Mouse (Mus musculus): ENCODE data around the gene Sap30l.
A peak's percentile ranks its signal among the peaks of the same experiment; 100 is the strongest.
"Not testable (repeated sequence)": the region's sequence is repeated elsewhere in the genome, so short reads cannot be mapped to it uniquely, and the experiment has no call there.

Gene Sap30l

DNA sequence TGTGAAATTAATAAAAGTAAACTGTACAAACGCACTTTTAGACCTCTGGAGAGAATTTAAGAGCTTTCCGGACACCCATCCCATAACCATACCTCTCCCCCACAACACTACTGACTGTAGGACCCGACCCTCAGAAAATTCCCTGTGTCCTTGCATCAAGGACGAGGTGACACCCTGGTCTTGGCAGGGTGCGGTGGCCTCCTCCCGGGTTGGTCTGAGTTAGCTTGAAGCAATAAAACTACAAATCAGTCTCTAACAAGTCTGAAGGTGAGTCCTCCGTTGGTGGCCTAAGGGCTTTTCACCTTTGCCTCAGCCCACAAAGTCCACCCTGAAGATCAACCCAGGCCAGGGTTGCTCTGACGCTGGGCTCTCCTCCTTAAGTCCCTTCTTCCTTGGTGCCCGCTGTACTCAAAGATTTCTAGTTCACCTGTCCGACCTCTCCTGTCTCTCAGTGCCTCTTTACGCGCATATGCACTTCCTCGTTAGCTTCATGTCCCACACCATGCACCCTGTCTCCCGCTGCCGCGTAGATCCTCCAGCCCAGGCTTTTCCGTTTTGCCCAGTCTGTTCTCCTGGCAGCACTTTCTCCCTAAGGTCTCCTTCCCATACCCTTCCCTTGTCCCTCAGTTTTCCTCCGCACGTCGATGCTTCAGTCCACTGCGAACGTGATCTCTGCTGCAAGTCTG lies 1.0 kb upstream of the Sap30l start:
- no peak for DNase-seq (ENCODE audit: low spot score in 2 of 2)

DNA sequence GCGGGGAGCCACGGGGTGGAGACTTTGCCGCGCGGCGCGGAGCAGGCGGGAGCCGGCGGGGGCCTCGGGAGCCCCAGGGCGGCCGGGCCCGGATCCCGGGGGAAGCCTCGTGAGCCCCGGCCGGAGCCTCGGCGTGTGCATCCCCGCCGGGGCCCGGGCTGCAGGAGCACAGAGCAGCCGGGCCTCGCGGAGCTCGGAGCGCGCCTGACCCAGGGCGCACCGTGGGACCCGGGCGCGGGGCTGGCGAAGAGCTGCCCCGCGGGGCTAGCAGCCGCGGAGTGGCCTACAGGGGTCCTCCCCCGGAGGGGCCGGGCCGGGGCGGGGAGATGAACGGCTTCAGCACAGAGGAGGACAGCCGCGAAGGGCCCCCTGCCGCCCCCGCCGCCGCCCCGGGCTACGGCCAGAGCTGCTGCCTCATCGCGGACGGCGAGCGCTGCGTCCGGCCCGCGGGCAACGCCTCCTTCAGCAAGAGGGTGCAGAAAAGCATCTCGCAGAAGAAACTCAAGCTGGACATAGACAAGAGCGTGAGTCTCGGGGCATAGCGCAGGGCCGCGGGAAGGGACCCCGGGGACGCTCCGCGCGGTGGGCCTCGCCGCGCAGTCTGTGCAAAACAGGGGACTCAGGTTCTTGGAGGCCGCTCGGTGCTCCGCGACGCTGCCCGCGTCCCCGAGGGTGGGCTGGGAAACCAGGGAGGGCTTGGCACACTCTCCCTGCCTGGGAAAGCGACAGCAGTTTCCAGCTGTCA lies 501 bp downstream of the Sap30l start:
- DNase-seq (ENCODE audit: low spot score in 2 of 2): peak in 1 of 2 experiments; percentile 53

DNA sequence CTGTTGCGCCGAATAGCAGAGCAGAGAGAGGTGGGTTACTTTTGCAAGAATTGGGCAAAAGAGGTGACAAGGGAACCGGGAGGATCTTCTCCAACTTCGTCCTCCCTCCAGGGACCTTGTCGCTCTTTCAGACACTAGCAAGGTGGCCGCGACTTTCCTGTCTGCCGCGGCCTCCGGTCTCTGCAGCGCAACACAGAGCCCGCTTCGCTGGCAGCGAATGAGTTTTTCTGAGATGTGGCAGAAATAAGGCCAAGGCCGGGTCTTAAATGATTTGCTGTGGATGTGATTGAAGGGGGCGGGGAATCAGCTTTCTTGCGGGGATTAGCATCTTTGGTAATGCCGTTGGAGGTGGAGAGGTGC lies 1.1 kb downstream of the Sap30l start:
- no peak for DNase-seq (ENCODE audit: low spot score in 2 of 2)

DNA sequence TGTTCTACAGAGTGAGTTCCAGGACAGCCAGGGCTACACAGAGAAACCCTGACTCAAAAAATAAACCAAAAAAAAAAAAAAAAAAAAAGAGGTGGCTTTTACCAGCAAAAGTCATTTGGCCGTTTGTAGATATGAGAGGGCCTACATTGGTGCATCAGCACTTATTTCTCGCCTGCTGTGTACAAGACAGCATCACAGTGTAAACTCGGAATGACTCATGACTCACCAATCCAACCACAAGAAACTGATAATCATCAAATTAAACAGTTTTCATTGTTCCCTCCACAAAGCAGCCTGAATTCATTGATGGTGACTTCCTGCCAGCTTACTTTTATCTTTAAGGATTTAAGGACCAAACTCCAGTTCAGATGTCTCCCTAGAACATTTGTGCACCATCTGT lies 3.6 kb downstream of the Sap30l start:
- no peak for DNase-seq (ENCODE audit: low spot score in 2 of 2)

DNA sequence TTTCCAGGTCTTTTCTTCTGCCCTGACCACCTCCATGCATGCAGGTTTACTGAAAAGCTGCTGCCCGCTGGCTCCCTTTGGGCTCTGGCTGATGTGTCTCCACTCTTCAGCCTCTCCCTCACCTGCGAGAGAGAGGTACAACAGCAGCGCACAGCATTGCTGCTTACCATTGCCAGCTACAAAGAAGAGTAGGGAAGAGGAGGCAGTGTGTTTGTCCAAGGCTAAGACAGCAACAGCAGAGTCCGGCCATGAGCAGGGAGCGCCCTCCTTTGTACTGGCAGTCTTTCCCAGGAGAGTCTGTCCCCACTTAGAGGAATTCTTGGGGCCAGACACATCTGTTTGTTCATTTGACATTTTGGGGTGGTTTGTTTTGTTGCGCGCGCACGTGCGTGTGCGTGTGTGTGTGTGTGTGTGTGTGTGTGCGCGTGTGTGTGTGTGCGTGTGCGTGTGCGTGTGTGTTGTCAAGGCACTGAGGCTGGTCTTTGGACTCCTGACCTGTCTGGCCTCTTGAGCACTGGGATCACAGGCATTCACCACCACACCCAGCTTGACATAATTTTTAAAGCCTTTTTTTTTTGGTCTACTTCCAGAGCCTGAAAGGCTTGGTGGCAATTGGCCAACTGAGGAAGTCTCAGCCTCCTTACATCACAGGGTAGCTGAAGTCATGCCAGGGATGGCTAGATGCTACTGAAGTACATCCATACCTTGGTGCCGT lies 7.7 kb downstream of the Sap30l start:
- no peak for DNase-seq (ENCODE audit: low spot score in 2 of 2)

DNA sequence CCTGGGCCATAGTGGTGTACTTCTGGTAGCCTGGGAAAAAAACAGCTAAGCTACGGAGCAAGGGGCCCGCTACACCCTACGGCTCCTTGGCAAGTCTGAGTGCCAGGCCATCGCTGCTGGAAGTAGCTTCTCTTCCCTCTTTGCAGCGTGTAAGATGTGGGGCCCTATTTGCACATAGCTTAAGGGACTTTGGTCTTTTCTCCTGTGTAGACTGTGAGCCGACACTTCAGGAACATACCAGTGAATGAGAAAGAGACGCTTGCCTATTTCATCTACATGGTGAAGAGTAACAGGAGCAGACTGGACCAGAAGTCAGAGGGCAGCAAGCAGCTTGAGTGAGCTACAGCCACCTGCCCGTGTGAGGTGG lies 8.3 kb downstream of the Sap30l start:
- no peak for DNase-seq (ENCODE audit: low spot score in 2 of 2)

GRCm38 (mm10) chr11:57811006-57811405 lies 9.6 kb downstream of the Sap30l start:
- DNase-seq (ENCODE audit: low spot score in 2 of 2): no peak

GRCm38 (mm10) chr11:57812212-57812611 lies 10.8 kb downstream of the Sap30l start:
- DNase-seq (ENCODE audit: low spot score in 2 of 2): no peak

- DNase-seq (ENCODE audit: low spot score in 2 of 2): no peak
These were observed 12.2 kb downstream of the Sap30l start for GRCm38 (mm10) chr11:57813641-57814040.

GRCm38 (mm10) chr11:57818189-57818588 lies 16.8 kb downstream of the Sap30l start:
- DNase-seq (ENCODE audit: low spot score in 2 of 2): no peak

DNA sequence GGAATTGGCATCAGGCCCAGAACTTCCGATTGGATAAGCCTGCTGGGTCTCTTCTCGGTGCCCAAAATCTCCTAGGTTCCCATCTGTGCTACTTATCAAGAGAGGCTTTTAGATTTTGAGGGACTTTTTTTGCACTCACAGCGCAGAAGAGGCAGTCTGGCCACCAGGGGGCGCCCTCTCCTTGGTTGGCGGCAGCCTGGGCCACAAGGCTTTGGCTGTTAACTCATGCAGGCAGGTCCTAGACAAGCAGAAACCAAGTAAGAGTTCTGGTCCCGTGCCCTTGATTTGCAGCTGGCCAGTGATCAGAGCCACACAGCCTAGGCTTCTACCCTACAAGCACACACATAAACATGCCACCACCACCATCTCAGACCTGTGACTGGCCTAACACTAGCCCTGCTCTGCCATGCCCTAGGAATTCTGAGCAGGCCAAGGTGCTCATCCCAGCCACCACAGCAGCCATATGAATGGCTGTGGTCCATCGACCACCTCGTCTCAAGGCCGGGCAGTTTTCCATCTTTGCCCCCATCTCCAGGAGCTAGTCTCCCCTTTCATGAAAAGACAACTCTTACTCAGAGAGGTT lies 18.7 kb downstream of the Sap30l start:
- peak; percentile 48 to 74 for DNase-seq (ENCODE audit: low spot score in 2 of 2)

GRCm38 (mm10) chr11:57823159-57823558 lies 21.7 kb downstream of the Sap30l start:
- not testable (repeated sequence) for DNase-seq (ENCODE audit: low spot score in 2 of 2)

DNA sequence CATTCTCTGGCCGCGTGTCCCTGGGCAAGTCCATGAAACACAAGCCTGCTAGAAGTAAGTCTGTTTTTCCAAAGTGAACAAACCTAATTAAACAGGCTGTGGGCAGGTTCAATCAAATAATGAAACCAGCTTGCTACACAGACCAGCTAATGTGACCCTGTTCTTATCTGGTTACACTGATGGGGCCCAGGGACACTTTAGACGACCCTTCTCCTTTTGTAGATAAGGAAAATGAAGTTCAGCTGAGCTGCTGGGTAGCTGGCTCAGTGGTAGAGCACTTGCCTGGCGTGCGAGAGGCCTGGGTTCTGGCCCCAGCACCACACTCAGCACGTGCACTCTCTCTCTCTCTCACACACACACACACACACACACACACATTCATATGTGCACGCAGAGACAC lies 22.3 kb downstream of the Sap30l start:
- DNase-seq (ENCODE audit: low spot score in 2 of 2): no peak

GRCm38 (mm10) chr11:57825234-57825633 lies 23.8 kb downstream of the Sap30l start:
- DNase-seq (ENCODE audit: low spot score in 2 of 2): not testable (repeated sequence)

GRCm38 (mm10) chr11:57827048-57827914 lies 25.8 kb downstream of the Sap30l start:
- no peak for DNase-seq (ENCODE audit: low spot score in 2 of 2)

DNA sequence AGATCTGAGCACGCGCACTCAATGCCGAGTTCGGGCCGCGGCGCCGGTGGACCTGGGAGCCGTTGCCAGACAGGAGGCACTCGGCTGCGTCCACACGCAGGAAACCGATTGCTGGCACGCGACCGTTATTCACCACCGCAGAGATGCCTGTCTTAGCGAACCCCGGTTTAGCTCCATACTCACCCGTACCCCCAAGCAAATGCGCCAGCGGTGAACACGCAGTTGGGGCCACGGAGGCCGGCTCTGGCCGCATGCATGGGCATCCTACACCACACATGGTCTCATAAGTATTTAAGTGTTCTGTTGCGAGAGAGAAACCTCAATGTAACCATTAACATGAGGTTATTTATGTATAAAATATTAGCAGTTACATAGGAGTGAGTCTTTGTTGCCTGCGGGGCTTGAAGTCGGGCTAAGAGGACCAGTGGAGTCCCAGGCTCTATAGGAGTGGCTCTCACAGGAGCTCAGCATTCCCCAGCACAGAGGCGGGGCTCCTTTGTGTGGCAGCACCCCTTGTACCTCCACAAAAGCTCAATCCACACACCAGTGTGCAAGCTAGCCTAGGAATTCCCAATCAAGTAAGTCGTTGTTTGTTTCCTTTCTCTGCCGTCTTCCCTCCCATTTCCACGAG lies 26.6 kb downstream of the Sap30l start:
- DNase-seq (ENCODE audit: low spot score in 2 of 2): no peak

DNA sequence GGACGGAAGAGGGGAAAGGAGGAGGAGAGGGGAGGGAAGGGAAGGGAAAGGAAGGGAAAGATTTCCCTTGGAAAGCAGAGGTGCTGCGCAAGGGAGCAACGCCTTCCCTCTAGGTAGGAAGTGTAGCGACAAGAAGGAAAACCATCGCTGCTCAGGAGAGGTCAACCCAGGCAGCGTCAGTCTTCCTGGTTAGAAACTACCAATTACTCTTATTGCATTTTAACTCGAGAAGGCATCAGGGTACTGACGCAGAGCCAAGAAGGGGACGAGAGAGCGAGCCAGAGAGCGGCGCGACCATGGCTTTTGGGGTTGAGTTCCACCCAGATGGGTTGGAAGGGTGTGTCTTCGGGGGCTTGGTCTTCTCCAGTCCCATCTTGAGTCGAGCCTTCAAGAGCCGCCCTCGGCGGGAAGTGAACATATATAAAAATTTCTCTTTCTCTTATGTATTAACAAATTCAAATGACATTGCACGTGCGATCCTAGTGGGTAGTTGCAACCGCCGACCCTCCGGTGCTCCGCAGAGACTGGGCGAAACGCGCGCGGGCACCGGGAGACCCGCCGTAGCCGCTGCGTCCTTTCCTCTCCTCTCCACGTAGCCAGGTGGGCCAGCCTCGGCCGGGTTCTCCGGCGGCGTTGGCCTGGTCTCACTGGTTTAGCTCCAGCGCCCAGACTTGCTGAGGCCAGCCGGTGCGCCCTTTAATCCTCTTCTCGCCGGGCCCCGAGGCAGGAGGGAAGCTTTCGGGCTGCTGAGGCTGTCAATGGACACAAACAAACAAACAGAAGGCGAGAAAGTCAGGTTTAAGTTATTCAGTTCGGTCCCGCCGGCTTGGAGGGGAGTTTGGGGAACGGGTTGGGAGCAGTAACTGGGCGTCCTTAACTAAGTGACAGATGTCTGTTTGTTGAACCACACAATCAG lies 27.8 kb downstream of the Sap30l start:
- no peak for DNase-seq (ENCODE audit: low spot score in 2 of 2)

GRCm38 (mm10) chr11:57829871-57830775 lies 28.7 kb downstream of the Sap30l start:
- DNase-seq (ENCODE audit: low spot score in 2 of 2): no peak

- no peak for DNase-seq (ENCODE audit: low spot score in 2 of 2)
These were observed 29.9 kb downstream of the Sap30l start for GRCm38 (mm10) chr11:57831281-57831781.
